Mouse (Mus musculus): ENCODE results near the gene Ptprd.

DNA sequence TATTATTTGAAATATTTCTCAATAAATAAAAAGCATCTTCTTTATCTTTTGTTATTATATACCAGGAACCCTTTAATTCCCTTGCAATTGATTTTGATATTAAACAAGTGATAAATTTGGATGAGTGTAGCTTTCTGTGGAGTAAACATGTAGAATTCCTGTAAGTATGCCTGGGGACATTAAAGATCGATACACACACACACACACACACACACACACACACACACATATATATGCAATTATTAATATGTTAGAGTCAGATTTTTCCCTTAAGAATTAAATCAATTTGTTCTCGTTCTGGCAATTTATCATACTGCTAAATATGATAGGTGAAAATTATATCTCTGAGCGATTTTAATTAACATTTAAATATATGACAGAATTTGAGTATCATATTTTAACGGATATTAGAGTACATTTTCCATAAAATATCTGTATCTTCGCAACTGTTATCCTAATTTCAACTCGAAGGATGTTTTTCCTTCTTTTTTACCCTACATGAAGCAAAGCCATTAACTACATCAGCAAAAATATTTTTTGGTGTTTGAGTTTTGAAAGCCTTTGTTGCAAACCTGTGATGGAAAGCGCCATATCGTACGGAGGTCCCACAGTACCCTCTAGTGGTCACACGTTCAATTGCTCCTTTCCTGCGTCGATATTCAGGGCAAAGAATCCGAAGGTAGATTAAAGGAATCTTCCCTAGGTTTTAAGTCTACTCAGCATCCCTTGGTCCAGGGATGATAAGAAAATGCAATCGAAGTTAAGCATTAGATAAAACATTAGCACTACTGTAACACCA, 653.2 kb downstream of the Ptprd start:
- TF ChIP-seq CTCF (IDR thresholded peaks at IDR 0.05; ENCODE audit: borderline replicate concordance, extremely low read depth, insufficient read depth, insufficient read length) = peak; percentile 90
- TF ChIP-seq POLR2A (IDR thresholded peaks at IDR 0.05; ENCODE audit: borderline replicate concordance, extremely low read depth, insufficient read depth, insufficient read length, poor library complexity, severe bottlenecking) = no peak
